Mouse (Mus musculus) heart, embryonic 10.5 days (tissue): ENCODE results near the gene Mars. TPM values are rescaled to one million over a fixed set of nuclear protein-coding genes. Genes with fewer than 3 reads are reported as not detected.
"Not testable (repeated sequence)": the region's sequence is repeated elsewhere in the genome, so short reads cannot be mapped to it uniquely, and the experiment has no call there.

Experiments
- DNase-seq: peaks from one replicate; pipeline ENCODE4 v3.0.0-alpha.2; 2017; ENCODE audit warnings: low spot score
- H3K27ac ChIP-seq: fragments of 300-500 bp; sonication (generic); 2 replicates; pipeline ENCODE4 v1.5.1; 2016; ENCODE audit warnings: mild to moderate bottlenecking
- H3K27me3 ChIP-seq: fragments of 300-500 bp; sonication (generic); 2 replicates; pipeline ENCODE4 v1.6.1; 2016; ENCODE audit warnings: mild to moderate bottlenecking; ENCODE audit not compliant: poor library complexity, insufficient read depth, severe bottlenecking
- H3K36me3 ChIP-seq: fragments of 300-500 bp; sonication (generic); 2 replicates; pipeline ENCODE4 v1.6.1; 2016; ENCODE audit warnings: mild to moderate bottlenecking, moderate library complexity
- H3K4me1 ChIP-seq: fragments of 300-500 bp; sonication (generic); 2 replicates; pipeline ENCODE4 v1.6.1; 2016; ENCODE audit warnings: mild to moderate bottlenecking
- H3K4me3 ChIP-seq: fragments of 300-500 bp; sonication (generic); 2 replicates; pipeline ENCODE4 v1.5.1; 2016; ENCODE audit warnings: mild to moderate bottlenecking, moderate library complexity
- H3K9me3 ChIP-seq: fragments of 300-500 bp; sonication (generic); 2 replicates; pipeline ENCODE4 v1.6.1; 2016; ENCODE audit warnings: mild to moderate bottlenecking, moderate library complexity
- WGBS: fragments of 180-500 bp; shearing (Covaris S2); methylation state at CpG from one replicate; pipeline ENCODE4 v1.1.7; 2016; 5-methylcytosine and 5-hydroxymethylcytosine counted together
- polyA plus RNA-seq: library from polyadenylated mRNA; unstranded; fragments of >200 nt; fragmentation: Nextera tagmentation; extraction: Ambion mirVana; gene quantifications from 2 replicates; pipeline ENCODE4 v1.2.1, GENCODE M21; 2016

Mars gene
- polyA plus RNA-seq, 1 experiment from 2014 or later, result 140 TPM

DNA sequence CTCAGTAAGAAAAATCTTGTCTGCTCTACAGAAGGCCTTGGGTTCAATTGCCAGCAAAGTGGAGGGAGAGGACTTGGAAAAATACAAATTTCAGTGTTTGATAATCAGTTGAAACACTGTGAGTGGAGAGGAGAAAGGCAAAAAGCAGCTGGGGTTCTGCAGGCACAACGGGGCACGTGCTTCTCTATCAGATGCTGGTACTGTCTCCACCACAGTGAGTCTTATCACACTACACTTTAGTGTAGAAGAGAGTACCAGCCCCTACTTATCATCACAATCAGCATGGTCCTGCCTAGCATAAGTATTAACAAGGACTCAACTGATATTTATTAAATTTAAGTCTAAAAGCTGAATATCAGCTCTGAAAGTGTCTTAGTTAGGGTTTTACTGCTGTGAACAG, 5.7 kb upstream of the Mars start:
- 0 out of 2 replicates have a peak, but pooled peaks cover 3% of the 10 kb centered on the region for H3K4me1 ChIP-seq
- H3K4me3 ChIP-seq, result no peak overlapping the region
- no peaks in the 10 kb centered on the region for H3K36me3 ChIP-seq
- 78% methylated on average over 2 of the region's 2 CpGs for WGBS
- peaks cover 17% of the 10 kb centered on the region for H3K27me3 ChIP-seq
- no peaks in the 10 kb centered on the region for H3K9me3 ChIP-seq
- no peak for DNase-seq
- H3K27ac ChIP-seq, result no peak overlapping the region

GRCm38 (mm10) chr10:127314950-127315349, 3.4 kb upstream of the Mars start:
- H3K27me3 ChIP-seq, H3K4me3 ChIP-seq, DNase-seq, H3K36me3 ChIP-seq, H3K4me1 ChIP-seq, H3K27ac ChIP-seq, H3K9me3 ChIP-seq: not testable (repeated sequence)
- WGBS, result 62% methylated on average over 1 of the region's 1 CpGs

DNA sequence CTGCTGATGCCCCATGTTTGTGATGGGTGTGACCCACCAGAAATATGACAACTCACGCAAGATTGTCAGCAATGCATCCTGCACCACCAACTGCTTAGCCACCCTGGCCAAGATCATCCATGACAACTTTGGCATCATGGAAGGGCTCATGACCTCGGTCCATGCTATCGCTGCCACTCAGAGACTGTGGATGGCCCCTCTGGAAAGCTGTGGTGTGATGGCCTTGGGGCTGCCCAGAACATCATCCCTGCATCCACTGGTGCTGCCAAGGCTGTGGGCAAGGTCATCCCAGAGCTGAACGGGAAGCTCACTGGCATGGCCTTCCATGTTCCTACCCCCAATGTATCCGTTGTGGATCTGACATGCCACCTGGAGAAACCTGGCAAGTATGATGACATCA, 1.9 kb upstream of the Mars start:
- DNase-seq, H3K9me3 ChIP-seq: not testable (repeated sequence)
- 86% methylated on average over 5 of the region's 5 CpGs for WGBS

DNA sequence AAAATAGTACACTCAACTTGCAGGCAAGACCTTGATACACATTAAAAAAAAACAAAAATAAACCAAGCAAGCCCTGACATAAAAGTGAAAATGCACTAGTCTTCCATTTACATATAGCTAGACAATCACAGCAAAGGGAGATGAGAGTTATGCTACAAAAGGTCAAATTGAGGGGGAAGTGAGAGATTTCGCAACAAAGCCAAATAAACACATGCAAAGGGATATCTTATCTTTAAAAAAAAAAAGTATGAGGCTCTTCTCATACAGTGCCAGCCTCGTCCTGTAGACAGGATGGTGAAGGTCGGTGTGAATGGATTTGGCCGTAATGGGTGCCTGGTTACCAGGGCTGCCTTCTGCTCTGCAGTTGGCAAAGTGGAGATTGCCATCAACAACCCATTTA, 1.3 kb upstream of the Mars start:
- H3K4me1 ChIP-seq, result peaks cover 10% of the 10 kb centered on the region
- H3K36me3 ChIP-seq, result peaks cover 22% of the 10 kb centered on the region
- no peak overlapping the region for H3K27ac ChIP-seq
- no peaks in the 10 kb centered on the region for H3K9me3 ChIP-seq
- H3K27me3 ChIP-seq, result no peaks in the 10 kb centered on the region; the same call in 1 of the 2 replicates
- DNase-seq, result no peak
- no peak overlapping the region for H3K4me3 ChIP-seq
- 72% methylated on average over 4 of the region's 4 CpGs for WGBS

More for the DNA sequence above, 1.9 kb upstream of the Mars start:
- H3K27ac ChIP-seq, H3K27me3 ChIP-seq, H3K4me3 ChIP-seq, H3K4me1 ChIP-seq: not testable (repeated sequence)
- H3K36me3 ChIP-seq, result peaks cover 16% of the 10 kb centered on the region

DNA sequence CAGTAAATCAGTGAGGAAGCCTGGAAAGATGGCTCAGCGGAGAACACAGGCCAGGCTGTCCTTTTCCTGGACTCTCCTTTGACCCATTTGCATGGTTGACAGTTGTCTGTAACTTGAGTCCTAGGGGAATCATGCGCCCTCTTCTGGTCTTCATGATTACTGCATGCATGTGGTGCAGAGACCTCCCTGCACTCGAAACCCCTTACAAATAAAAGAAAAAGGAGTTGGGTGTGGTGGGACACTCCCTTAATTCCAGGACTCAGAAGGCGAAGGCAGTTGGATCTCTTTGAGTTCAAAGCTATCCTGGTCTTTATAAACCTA, 730 bp upstream of the Mars start:
- H3K4me3 ChIP-seq, result peak overlapping the region; percentile 77
- WGBS, result 2% methylated on average over 4 of the region's 4 CpGs
- peaks cover 28% of the 10 kb centered on the region for H3K36me3 ChIP-seq
- peaks cover 10% of the 10 kb centered on the region for H3K4me1 ChIP-seq
- H3K9me3 ChIP-seq, result no peaks in the 10 kb centered on the region
- H3K27me3 ChIP-seq, result no peaks in the 10 kb centered on the region
- peak; percentile 92 for DNase-seq
- peak overlapping the region; percentile 91 for H3K27ac ChIP-seq

- Histone ChIP-seq H3K4me3 (peak overlapping the region; percentile 77), H3K4me1 (peaks cover 10% of the 10 kb centered on the region), H3K27me3 (no peaks in the 10 kb centered on the region), H3K36me3 (peaks cover 43% of the 10 kb centered on the region), H3K9me3 (no peaks in the 10 kb centered on the region), H3K27ac (peak overlapping the region; percentile 91)
- 35% methylated on average over 23 of the region's 23 CpGs for WGBS
- peak; percentile 85 for DNase-seq
Observed at GRCm38 (mm10) chr10:127310523-127311475, 787 bp downstream of the Mars start.

DNA sequence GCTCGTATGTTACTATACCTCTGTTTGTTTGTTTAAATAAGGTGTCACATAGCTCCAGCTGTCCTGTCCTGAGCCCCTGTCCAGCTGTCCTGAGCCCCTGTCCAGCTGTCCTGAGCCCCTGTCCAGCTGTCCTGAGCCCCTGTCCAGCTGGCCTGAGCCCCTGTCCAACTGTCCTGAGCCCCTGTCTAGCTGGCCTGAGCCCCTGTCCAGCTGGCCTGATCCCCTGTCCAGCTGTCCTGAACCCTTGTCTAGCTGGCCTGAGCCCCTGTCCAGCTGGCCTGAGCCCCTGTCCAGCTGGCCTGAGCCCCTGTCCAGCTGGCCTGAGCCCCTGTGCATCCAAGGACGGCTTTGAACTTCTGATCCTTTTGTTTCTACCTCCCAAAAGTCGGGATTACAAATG, 2.4 kb downstream of the Mars start:
- WGBS, result 83% methylated on average over 3 of the region's 3 CpGs
- H3K27me3 ChIP-seq, DNase-seq, H3K4me1 ChIP-seq, H3K4me3 ChIP-seq, H3K27ac ChIP-seq, H3K9me3 ChIP-seq: not testable (repeated sequence)
- H3K36me3 ChIP-seq, result peaks cover 59% of the 10 kb centered on the region

GRCm38 (mm10) chr10:127303136-127303535, 8.4 kb downstream of the Mars start:
- H3K4me3 ChIP-seq, result no peak overlapping the region
- H3K27ac ChIP-seq, result no peak overlapping the region
- WGBS, result 93% methylated on average over 11 of the region's 11 CpGs
- no peak for DNase-seq
- no peaks in the 10 kb centered on the region for H3K9me3 ChIP-seq
- H3K36me3 ChIP-seq, result peaks cover 98% of the 10 kb centered on the region
- no peaks in the 10 kb centered on the region for H3K4me1 ChIP-seq
- no peaks in the 10 kb centered on the region for H3K27me3 ChIP-seq

DNA sequence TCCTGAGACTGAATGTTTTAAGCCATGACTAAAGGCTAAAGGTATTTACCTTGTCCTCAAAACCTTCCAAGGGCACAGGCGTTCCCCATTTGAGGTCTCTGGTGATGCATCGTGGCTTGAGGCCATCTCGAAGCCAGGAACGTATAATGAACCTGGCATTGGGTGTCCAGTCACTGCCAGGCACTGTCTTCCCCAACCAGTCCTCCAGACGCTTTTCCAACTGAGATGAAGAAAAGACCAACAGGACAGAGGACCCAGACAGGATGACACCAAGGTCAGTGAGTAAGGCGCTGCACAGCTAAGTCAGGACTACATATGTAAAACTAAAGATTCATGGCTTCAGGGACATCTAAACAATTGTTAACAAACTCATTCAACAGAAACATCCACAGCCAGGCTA, 11.2 kb downstream of the Mars start:
- Histone ChIP-seq H3K27me3 (no peaks in the 10 kb centered on the region), H3K4me1 (peaks cover 22% of the 10 kb centered on the region), H3K9me3 (no peaks in the 10 kb centered on the region), H3K4me3 (no peak overlapping the region), H3K27ac (no peak overlapping the region), H3K36me3 (peaks cover 98% of the 10 kb centered on the region)
- WGBS, result 94% methylated on average over 6 of the region's 6 CpGs
- DNase-seq, result no peak

DNA sequence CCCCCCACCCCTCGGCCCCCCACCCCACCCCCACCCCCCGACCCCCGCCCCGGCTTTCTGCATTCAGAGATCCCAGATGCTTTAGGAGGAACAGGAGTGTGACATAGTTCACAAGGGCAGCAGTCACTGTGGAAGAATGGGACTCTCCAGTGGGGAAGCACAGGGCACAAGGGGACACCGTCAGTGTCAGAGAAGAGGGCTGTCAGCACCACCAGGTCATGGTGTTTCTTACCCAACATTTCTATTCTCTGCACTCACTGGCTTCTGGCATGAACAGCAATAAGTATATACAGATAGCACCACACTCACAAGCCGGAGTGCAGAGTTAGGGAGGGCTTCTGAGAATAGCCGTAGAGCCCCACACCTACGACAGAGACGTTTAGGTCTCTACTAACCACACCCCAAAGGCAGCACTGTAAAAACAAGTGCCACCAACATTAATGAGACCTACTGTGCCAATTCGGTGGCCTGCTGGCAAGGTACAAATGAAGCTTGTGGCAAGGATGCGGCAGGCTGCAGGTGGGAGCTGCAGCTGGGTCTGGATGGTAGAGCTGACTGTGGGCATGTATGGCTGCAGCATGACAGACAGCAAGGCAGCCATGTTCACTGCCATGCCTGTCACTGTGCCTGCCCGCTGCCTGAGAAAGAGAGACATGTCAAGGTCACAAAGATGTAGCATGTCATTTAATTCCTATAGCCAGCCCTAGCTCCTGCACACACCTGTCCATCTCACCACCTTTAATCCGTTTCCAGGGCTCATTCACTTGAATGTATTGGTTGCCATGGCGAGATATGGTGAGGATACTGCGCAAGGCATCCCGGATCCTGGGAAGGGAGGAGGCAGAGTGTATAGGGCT, 14.3 kb downstream of the Mars start:
- peak overlapping the region; percentile 11; the same call in 1 of the 2 replicates for H3K27ac ChIP-seq
- H3K36me3 ChIP-seq, result peaks cover 92% of the 10 kb centered on the region
- no peaks in the 10 kb centered on the region for H3K27me3 ChIP-seq
- H3K9me3 ChIP-seq, result no peaks in the 10 kb centered on the region
- peaks cover 37% of the 10 kb centered on the region for H3K4me1 ChIP-seq
- 74% methylated on average over 16 of the region's 16 CpGs for WGBS
- H3K4me3 ChIP-seq, result no peak overlapping the region
- DNase-seq, result no peak

- 89% methylated on average over 24 of the region's 24 CpGs for WGBS
- no peak overlapping the region for H3K4me3 ChIP-seq
- peaks cover 46% of the 10 kb centered on the region for H3K4me1 ChIP-seq
- H3K36me3 ChIP-seq, result peaks cover 82% of the 10 kb centered on the region
- H3K27me3 ChIP-seq, result no peaks in the 10 kb centered on the region
- H3K9me3 ChIP-seq, result no peaks in the 10 kb centered on the region
- peak overlapping the region; percentile 11; the same call in 1 of the 2 replicates for H3K27ac ChIP-seq
- DNase-seq, result no peak
Observed at GRCm38 (mm10) chr10:127295986-127296794, 15.4 kb downstream of the Mars start.

GRCm38 (mm10) chr10:127294895-127295510, 16.6 kb downstream of the Mars start:
- 85% methylated on average over 10 of the region's 10 CpGs for WGBS
- Histone ChIP-seq H3K4me3 (no peak overlapping the region), H3K27ac (no peak overlapping the region), H3K4me1 (peaks cover 47% of the 10 kb centered on the region), H3K27me3 (no peaks in the 10 kb centered on the region), H3K36me3 (peaks cover 70% of the 10 kb centered on the region), H3K9me3 (no peaks in the 10 kb centered on the region)
- DNase-seq, result no peak
